Mouse (Mus musculus): ENCODE measurements at regions not wholly inside any gene's neighbourhood (a gene's known extent, or its start where the extent isn't known, plus 50 kb on each side); places are given as distances from the start of the nearest gene placed in this dataset.

DNA sequence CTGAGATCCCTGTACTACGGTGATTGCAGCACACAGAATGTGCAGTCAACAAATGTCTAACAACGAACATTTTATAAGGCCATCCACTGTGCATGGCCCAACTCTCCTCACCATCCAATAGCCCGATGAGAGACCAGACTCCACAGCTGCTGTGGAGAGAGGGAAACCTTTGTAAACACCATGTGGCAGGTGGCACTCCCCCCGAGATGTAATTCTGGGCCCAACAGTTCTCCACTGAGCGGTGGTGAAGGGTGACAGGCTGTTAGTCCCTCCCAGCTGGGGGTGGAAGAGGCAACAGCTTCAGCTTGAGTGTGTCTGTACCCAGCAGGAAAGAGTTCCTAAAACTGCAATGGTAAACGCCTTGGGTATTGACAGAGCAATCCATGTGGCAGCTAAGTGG is 263.0 kb upstream of the Ppargc1a start:
- no peak for DNase-seq (ENCODE audit: low spot score)

DNA sequence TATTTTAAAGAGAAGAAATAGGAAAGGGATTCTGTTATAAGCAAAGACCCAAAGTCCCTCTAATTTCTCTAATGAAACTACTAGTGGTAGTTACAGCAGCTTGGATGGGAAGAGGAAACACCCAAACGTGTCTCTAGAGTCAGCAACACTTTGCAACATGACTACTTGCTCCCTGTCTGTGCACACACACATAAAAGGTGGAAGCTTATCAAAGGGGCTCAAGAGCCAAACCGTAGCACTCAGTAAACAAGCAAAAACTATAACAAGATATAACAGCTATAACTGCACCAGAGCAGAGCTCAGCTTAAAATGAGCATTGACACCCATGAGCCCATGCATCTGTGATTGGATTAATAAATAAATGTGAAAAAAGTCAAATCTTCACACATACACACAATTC is 262.5 kb upstream of the Ppargc1a start:
- DNase-seq (ENCODE audit: low spot score): no peak

DNA sequence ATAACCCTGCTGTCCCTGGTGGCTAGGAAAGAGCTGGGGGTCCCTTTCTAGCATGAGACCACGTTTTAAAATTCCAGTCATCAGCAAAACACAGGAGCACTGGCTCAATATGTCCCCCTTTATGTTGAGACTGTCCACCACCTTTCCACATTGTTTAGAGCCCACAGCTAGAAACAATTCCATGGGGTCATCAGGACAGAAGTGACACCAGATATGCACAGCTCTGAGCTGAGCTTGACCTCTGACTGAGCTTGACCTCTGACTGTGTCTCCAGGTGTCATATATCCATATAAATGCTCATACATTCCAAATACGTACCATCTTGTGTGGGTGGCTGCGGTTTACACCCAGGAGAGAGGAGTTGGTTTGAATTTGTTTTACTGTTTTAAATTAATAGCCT is 262.1 kb upstream of the Ppargc1a start:
- DNase-seq (ENCODE audit: low spot score): no peak

DNA sequence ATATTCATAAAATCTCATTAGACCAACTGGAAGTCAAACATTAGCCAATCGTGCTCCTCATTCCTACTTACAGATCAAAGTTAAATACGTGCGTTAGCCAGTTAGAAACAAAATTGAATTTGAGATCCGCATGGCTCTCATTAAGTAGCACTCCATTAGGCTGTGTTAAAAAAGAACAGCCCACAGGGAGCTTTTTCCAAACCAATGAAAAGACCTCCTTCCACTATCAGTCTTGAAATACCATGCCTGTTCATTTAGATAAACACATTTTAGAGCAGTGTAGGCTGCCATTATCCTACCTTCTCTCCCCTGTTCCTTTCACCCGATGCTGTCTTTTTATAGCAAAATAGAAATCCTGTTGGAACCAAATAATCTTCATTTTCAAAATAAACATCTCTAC is 261.5 kb upstream of the Ppargc1a start:
- DNase-seq (ENCODE audit: low spot score): no peak

DNA sequence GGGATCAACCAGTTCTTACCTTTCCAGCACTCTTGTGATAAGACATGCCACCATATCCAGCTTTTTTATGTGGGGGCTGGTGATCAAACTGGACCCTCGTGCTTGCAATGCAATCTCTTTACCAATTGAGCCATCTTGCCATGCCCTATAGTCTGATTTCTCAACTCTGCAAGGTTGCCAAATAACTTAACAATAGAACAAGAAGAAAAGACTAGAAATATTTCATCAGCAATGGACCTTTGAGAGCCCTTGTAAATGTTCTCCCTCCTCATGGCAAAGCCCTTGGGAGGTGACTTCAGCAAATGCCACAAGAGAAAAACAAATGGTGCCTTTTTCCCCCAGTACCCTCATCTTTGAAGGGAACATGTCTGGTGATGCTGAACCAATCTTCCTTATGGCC is 258.7 kb upstream of the Ppargc1a start:
- no peak for DNase-seq (ENCODE audit: low spot score)

DNA sequence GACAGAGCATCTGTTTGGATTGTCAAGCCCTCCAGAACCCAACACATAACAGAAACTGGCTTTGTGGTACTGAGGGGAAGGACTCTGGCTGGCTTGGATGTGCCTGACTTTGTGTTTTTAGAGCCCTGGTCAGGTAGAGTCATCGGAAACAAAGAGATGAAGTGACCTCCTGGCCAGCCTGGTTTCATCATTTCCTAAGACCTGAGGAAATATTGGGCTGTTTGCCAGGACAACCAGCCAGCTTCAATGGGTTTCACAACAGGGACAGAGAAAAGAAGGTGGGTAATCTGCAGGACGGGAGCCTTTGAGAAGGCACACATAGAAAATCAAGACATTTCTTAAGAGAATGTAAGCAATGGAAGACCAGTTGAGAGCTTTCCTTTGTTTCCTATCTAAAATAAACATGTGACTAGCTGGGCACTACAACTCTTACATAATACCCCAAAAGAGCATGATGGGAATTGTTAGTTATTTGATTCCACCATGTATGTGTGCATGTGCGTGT is 258.1 kb upstream of the Ppargc1a start:
- DNase-seq (ENCODE audit: low spot score): no peak

DNA sequence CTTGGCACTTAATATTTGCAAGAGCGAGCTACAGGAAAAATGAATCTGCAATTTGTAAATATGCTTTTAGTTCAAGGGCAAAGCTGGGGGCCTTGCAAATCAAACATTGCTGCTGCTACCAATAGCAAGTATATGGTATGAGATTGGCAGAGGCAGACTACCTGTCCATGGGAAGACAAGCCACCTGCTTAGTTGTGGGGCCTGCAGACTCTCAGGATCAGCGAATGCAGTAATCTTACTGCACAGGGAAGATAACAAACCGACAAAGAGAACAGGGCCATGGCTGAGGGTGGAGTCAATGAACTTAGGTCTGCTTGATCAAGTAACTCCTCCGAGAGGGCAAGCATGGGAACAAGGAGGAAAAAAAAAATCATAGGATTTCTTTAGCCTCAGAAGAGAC is 257.2 kb upstream of the Ppargc1a start:
- no peak for DNase-seq (ENCODE audit: low spot score)

DNA sequence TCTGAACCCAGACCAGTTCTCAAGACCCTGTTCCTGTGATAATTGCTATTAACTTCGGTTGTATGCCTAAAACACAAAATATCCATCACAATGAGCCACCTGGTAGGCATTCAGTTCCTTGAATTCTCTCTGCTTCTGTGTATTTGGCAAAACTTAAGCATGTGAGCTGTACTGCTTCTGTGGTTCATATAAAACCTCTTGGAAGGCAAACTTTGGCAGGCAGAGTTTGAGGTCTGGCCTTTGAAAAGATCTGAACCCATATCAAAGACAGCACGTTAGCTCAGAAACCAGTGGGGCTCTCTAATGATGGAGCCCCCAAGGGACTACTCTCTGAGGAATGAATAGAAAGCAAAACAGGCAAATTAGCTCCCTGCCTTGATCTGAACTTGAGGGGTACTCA is 256.1 kb upstream of the Ppargc1a start:
- no peak for DNase-seq (ENCODE audit: low spot score)

DNA sequence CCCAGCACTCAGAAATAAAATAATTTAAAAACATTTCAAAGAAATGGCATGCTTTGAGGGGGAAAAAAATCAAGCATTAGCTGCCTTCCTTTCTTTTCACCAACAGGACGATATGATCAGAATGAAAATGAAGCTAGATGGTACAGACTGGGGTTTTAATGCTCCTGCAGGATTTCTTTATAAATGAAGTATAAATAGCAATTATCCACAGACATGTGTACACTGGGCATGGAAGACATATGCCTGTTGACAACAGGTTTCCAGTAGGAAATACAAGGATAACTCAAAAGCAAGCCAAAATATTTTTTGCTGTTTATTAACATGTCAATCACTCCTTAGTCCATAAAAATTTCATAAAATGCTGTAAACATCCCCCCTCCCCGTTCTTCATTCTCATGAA is 248.7 kb upstream of the Ppargc1a start:
- DNase-seq (ENCODE audit: low spot score): no peak

DNA sequence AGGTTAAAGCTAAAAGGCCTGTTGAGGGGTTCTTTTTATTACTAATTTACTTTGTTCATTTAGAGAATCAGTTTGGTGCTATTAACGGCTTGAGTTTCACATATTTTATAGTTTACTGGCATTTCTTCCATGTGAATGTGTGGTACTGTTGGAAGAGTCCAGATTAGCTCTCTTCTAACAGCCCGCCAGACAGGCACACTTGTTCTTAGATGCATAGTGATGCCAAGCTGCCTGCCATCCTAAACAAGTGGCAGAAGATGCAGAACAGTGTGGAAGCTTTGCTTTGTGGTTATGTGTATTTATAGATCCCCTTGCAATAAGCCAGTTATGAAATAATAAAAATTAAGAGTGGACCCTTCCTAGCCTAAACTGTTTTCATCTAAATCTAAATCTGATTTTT is 244.2 kb upstream of the Ppargc1a start:
- no peak for DNase-seq (ENCODE audit: low spot score)

DNA sequence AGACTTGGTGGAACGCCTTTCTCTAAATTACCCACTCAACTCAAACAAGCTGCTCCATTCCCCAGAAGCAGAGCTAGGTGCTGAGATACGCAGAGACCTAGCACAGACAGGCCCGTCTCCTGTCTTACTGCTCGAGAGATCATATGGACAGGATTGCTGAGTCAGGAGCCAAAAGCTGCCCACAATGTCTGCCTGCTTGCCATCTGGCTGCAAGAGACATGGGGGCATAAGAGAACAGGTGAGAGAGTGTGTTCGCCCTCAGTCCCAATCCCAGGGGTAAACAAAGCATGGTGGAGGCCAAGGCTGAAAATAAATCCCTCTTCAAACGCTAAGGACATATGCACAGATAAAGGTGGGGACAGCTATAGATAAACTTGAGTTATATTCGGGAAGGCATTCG is 234.0 kb upstream of the Ppargc1a start:
- no peak for DNase-seq (ENCODE audit: low spot score)

DNA sequence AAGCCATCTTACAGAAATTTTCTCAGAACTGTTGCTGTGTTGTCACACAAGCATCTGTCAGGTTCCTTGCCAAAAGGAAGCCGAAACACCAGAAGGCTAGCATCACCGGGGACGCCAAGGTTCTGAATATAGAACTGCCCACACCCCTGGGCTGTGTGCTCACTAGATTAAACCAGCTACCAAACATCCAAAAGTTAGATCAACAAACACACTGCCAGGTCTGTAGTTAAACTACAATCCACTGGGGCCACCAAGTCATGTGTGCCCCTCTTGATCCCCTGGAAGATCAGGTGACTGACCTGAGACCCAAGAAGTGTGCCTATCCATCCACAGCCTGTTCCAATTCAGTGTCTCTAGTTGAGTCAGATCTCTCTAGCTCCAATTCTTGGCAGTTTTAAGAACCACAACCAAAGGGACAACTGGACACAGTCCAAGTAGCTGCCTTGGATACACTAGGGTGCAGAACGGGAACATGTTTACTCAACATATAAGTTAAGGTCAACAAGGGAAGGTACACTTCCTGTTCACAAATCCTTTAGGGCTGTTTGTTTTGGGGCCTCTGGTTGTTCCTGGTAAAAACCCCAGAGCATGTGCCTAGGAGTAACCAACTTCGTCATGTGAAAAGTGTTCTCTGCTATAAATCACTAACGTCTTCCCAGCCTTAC is 232.0 kb upstream of the Ppargc1a start:
- no peak for DNase-seq (ENCODE audit: low spot score)

DNA sequence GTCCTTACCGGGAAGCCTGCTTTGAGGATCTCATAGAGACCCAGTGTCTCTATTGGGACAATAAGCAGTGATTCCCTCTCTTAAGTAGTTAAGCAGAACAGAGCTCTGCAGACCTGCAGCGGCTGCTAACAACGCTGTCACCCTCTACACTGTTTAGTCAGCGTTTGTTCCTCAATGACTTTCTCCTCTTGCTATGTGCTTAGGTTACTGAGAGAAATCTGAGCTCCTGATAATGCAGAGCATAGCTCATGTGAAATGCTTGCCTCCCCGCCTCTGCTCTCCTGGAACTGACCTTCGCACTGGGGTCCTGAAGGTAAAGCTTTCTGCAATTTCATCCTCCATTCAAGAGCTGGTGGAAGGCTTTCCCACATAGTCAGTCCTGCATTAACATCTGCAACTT is 226.6 kb upstream of the Ppargc1a start:
- DNase-seq (ENCODE audit: low spot score): no peak

DNA sequence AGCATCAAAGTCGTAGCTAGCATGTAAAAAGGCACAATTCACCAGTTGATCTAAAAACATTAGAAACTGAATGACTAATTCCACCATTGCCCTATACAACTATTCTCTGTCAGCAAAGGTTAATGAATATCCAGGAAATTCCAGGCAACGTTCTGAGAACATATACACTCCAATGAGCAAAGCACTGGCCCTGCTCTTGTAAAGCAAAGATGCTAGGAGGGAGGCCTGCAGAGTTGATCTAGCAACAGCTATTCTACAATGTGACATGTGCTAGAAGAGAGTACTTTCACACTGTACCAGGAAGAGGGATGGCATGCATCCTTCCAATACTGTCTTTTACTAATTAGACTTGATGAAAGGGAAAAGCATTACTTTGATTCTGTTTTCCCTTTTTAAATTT is 225.4 kb upstream of the Ppargc1a start:
- no peak for DNase-seq (ENCODE audit: low spot score)

DNA sequence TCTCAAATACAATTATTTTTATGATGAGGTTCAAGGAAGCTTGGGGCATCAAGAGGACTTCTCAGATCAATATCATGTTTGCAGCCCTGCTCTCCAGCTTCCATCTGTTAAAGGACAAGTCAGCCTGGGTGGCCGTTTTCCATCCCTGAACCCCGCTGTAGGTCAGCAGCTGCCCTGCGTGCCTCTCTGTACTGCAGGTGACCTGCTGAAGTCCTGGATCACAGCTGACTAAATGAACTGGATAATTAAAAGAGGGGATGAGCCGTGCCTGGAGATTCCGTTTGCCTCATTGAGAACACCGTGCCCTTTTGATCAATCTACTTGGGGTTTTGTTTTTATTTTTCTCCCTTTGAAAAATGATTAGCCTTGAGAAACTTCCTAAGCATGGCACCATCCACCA is 221.2 kb upstream of the Ppargc1a start:
- no peak for DNase-seq (ENCODE audit: low spot score)

DNA sequence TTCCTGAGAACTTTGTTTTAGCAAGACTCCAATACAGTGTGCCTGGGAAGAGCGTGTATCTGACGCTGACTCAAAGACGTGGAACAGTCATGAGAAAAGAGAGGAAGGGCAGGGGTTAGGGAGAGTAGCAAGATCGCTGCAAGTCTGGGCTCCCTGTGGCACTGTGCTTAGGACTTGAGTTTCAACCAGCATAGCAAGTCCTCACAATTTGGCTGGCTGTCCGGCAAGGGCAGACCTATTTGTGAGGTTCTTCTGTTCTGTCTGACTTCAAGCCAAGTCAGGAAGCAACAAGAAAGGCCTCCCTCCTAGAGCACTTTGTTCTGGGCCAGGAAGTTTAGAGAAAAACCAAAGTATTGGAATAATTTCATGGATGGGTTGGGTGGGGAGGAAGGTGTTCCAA is 216.0 kb upstream of the Ppargc1a start:
- DNase-seq (ENCODE audit: low spot score): no peak

DNA sequence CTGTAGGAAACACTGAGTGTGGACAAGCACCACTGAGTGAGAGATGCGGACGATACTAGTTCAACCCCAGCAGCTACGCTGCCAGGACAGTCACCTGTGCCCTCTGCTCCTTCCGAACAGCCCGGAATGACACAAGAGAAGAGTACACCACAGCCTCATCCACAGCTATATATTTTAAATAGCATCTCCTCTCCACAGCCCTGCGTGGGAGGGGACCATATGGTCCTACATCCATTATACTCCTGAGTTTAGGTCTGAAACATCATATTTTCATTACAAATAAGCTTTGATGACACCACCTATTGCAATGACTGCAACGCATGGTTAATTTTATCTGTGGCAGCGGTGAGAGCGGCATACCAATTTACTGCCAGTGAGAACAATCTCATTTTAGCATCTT is 215.6 kb upstream of the Ppargc1a start:
- DNase-seq (ENCODE audit: low spot score): no peak

DNA sequence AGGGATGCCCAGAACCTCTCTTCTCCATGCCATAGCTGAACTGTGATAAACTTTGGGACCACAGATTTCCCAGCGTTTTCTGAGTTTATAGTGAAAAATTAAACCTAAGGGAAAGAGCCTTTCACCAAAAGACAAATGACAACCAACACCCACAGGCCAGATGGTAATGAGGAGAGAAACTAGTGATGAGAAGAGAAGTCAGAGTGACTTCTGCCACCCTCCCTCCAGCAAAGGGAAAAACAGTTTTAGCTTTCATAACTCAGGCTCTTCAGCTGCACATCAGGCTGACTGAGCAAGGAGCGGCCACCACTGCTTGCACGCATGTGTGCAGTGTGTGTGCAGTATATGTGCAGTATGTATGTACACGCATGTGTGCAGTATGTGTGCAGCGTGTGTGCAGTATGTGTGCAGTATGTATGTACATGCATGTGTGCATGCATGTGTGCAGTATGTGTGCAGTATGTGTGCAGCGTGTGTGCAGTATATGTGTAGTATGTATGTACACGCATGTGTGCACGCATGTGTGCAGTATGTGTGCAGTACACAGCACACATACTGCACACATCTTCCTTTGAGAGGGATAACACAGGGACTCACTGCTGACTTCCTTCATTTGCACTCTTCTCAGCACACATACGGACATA is 208.1 kb upstream of the Ppargc1a start:
- no peak for DNase-seq (ENCODE audit: low spot score)

DNA sequence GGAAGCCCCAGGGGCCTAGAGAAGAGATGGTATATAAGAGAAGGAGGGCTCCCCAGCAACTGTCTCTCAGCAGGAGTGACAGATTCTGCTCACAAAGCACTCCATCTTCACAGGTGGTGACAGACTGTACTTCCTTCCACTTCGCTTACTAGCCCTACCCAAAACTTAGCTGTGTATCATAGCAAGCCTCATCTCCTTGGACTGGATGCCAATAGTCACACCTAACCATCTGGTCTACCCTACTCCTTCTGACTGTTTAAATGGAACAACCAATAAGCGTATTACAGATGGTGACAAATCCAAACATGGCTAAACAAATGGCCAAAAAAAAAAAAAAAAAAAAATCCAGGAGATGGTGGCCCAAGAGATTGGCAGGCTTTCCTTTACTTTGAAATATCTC is 204.1 kb upstream of the Ppargc1a start:
- no peak for DNase-seq (ENCODE audit: low spot score)

DNA sequence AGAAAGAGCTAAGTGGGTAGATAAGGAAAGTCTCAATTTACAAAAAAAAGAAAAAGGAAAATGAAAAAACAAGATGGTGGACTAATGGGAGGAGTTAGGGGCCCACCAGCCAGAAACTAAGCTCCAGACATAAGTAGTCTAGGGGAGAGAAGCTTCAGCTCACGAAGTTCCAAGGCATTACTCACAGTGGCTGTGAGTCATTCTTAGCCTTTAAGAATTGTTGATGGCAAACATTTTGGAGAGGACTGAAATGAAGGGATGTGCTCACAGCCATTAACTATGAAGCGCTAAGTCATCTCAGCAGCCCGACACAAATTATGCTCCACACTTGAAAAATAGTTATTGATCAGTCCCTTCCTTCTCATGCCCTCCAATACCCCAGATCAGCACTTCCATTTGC is 198.6 kb upstream of the Ppargc1a start:
- no peak for DNase-seq (ENCODE audit: low spot score)

DNA sequence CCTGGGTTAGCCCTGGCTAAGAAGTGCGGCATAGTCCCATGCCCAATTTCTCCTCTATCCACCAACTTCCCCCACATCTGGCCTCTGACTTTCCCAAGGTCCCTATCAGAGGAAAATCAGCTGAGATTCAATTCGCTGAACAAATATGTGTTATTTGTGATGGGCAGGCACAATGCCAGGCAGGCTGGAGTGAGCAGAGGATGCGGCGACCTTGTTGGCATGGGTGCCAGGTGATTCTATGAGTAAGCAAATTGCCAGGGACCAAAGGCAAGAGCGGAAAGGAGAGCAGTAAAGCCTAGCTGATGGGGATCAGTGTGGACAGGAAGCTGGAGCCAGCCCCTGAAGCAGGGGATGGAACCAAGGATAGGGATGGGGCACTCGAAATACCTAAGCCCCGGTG is 196.9 kb upstream of the Ppargc1a start:
- no peak for DNase-seq (ENCODE audit: low spot score)

DNA sequence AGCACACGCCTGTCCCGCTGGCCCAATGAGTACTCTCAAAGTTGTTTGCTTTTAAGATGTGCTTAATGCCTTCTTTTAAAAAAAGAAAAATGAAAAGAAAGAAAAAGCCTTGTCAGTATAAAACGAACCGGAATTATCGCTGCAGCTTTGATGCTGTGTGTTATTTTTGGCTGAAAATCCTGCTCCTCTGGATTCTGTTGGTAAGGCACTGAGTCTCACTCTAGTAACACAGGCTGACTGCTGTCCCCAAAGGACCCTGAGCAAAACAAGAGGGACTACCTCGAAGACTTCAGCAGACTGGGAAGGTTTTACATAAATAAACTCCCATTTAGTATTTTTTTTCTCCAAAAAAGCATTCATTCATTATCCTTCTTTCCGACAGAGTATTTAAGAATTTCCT is 196.1 kb upstream of the Ppargc1a start:
- no peak for DNase-seq (ENCODE audit: low spot score)

DNA sequence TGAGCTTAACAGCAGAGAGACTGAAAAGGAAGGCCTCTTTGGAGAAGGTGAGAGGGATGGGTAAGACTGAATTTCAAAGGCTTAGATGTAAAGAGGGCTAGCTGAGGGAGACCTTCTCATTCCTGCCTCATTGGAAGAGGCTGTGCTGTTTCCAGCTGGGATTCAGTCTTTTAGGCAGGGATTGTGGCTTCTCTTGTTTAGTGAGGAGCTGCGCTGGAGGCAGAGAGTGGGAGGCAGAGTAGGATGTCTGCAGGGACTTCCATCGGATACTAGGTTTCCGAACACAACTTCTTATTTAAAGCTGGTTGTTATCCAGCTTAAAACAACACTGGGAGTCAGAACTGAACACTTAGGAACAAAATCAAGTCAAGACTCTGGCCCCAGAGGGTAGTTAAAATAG is 194.8 kb upstream of the Ppargc1a start:
- DNase-seq (ENCODE audit: low spot score): no peak

DNA sequence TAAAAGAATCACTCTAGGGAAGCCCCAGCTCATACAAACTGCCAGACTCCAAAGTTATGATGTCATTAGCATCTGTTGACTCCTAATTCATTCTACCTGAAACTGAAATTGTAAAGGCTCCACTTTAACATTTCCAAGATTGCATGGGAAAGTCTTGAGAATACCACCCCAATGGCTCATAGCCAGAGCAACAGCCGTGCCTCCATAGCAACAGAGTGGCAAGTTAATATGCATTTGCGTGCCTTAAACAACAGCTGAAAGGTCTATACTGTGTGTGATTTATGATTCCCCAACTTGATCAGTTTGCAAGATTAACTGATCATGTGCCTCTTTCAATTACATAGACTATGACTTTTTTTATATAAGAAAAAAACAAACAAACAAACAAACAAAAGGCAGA is 190.8 kb upstream of the Ppargc1a start:
- no peak for DNase-seq (ENCODE audit: low spot score)

All from T-cell, adult 2 months (primary cell).